Mouse (Mus musculus) right cerebral cortex, adult 18-20 months (tissue): ENCODE measurements at regions not wholly inside any gene's neighbourhood (a gene's known extent, or its start where the extent isn't known, plus 50 kb on each side); places are given as distances from the start of the nearest gene placed in this dataset.

Experiments
- DNase-seq: peaks from one replicate; pipeline ENCODE4 v3.0.0; 2022; ENCODE audit warnings: mixed read lengths

DNA sequence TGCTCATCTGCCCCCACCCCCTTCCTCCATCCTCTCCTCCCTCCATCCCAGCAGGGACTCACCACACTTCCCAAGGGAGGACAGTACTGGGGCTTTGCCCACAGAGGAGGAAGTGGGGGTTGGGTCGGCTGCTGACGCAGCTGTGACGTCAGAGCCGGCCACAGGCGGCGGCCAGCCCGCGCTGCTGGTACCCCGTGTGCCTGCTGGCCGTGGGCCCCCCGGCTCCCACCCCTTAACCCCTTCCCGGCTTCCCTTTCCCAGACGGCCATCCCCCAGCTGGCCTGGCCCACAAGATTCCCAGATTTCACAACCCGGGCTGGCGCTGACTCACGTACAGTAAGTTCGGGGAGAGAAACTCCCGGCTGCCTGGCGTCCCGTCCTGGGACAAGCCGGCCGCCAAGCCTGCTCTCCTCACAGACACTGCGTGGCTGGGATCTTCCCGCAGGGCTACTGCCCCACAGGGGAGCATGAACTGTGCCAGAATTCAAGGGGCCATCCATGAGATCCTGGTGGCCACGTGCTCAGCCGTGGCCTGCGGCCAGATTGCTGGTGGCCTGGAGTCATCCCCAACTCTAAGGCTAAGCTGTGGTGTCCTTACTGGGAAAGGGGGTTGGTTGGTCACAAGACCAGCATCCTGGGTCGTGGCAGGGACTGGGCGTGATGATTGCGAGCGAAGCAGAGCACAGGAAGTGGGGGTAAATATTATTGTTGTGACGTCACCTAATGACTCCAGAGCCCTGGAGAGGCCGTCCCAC lies 87.9 kb upstream of the Tmem189 start:
- peak; percentile 32 for DNase-seq

- DNase-seq: no peak
These were observed 86.9 kb upstream of the Tmem189 start for GRCm38 (mm10) chr2:167776251-167777168.

- DNase-seq: no peak
These were observed 85.7 kb upstream of the Tmem189 start for GRCm38 (mm10) chr2:167775218-167775915.

- peak; percentile 33 for DNase-seq
These were observed 85.2 kb upstream of the Tmem189 start for GRCm38 (mm10) chr2:167774806-167775179.

GRCm38 (mm10) chr2:167774166-167774805 lies 84.7 kb upstream of the Tmem189 start:
- DNase-seq: no peak

DNA sequence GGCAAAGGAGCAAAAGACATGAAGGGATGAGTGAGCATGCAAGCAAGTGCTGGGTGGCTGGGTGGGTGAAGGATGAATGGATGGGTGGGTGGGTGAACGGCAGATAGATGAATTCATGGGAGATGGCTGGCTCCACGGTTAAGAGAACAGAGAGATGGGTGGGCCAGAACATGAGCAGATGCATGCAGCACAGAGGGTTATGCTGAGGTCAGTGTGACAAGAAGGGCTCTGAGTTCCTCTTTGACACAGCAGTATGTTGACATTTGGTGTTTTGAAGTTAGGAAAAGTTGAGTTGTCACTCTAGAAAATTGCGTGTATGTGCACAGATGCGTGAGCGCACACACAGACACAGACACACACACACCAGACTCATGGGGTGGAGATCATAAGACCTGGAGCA lies 83.2 kb upstream of the Tmem189 start:
- no peak for DNase-seq

- no peak for DNase-seq
These were observed 78.3 kb upstream of the Tmem189 start for GRCm38 (mm10) chr2:167767962-167768361.

DNA sequence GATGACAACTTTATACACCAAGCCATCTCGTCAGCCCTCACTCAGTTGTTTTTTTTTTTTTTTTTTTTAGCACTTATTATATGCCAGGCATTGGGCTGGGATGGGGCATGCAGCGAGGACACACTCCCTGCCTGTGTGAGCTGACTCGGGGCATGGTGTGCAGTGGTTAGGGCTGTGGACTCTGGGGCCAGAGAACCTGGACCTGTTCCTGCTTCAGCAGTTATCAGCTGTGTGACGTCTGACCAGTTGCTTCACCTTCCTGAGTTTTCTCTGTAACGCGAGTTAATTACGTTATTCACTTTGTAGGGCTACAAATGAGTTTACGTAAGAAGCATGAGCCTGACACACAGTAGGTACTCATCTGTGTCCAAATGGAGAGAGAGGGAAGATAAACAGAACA lies 77.7 kb upstream of the Tmem189 start:
- DNase-seq: no peak

- no peak for DNase-seq
These were observed 76.2 kb upstream of the Tmem189 start for GRCm38 (mm10) chr2:167765811-167766210.

DNA sequence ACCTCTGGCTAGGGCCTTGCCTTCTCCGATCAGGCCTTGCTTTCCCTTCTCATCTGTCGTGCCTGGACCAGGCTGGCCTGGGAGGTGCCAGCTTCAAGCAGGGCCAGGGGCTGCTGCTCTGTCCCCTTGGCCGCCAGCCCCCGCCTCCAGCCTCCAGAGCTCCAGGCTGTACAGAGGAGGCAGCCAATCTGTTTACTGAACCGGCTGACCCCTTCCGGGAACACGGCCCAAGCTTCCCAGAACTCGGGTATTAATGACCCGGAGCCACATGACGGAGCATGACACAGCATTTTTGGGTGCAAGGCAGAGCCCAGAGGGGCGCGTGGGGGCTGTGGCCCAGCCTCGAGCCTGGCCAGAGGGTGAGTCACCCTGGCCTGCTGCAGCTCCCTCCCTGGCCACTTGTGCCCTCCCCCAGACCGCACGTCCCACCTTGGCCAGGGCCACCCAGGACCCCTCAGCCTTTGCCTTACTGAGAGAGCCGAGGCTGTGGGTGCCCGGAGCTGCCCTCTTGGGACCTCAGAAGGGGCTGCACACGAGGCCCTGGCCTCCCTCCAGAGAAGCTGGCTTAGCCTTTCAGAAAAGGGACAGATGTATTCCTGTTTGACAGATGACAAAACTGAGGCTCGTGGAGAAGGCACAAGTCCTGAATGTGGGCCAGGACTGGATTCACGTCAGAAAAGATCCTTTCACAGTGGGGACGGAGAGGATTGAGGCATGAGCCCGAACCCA lies 75.6 kb upstream of the Tmem189 start:
- peak; percentile 75 for DNase-seq

DNA sequence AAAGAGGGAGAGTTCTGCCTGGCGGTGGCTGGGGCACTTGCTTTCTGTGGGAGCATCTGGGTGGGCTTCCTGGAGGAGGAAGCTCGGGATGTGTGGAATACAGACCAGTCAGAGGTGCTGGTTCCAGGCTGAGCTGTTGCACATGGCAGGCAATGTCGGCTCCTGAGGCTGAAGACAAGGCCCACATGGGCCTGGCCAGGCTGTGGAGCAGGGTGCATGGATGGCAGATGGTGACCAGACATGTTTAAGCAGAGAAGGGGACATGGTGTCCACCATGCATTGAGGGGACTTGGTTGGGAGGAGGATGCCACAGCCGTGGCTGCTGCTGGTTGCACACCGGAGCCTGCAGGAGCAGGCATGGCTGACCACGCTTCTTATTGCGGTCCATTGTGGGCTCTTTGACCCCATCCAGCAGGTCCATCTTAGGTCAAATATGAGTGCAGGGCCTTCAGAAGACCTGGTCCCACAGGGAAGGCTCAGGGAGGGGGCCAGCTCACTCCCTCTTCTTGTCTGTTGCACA lies 74.3 kb upstream of the Tmem189 start:
- DNase-seq: no peak

- no peak for DNase-seq
These were observed 71.8 kb upstream of the Tmem189 start for GRCm38 (mm10) chr2:167761404-167761936.

- DNase-seq: no peak
These were observed 71.2 kb upstream of the Tmem189 start for GRCm38 (mm10) chr2:167760681-167761403.

DNA sequence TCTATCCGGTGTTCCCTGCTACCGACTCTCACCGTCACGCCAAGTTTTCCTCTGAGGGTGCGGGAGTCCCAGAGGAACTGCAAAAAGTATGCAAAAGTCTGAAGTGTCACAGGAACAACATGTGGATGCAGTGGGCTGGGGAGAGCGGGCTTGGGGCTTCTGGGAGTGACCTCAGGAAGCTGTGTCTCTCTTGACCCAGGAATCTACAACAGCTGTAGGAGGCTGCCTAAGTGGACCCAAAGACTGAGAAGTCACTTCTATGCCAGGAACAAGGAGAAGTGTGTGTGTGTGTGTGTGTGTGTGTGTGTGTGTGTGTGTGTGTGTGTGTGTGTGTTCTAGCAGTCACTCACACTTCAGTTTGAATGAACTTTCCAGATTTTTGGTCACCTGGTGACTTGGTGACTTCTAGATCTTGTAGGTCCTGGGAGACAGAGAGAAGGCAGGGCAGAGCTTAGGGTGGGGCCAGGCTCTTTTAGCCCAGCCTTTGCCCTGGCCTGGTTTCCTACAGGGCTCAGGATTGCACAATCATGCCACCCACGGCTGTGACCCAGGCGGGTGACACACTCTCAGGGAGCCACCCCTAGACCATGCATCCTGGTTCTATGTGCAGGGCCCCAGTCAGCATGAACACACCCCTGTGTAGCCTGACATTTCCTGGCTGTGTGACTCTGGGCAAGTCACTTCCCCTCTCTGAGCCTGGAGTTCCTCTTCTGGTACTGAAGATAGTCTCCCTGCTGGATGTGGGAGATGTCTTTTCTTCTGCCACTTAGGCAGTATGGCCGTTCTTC lies 70.2 kb upstream of the Tmem189 start:
- DNase-seq: no peak

DNA sequence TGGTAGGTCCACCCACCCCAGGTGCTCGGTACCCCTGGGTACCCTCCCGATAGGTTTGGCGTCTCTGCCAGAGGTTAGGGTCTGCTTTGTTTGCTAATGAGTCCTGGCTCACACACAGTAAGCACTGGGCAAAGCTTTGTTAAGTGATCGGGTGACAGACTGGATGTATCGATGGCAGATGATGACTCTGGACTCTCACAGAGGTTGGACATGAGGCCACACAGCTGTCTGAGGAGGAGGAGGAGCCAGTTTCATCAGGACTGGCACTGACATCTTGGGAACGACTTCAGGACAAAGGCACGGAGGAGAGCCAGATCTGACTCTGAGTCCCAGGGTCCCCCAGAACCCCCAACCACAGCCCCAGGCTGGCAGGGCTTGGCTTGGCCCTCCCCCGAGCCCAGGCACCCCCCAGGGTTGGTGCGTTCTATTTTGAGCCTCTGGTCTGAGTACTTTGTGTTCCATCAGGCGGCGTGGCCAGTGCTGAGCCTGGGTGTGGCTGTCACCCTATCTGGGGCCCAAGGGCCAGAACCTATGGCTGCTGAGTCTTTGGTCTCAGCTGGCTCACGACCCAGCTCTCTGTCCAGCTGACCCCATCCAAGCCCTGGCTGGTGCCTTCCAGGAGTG lies 67.6 kb upstream of the Tmem189 start:
- no peak for DNase-seq

- DNase-seq: no peak
These were observed 67.1 kb upstream of the Tmem189 start for GRCm38 (mm10) chr2:167756721-167757120.

DNA sequence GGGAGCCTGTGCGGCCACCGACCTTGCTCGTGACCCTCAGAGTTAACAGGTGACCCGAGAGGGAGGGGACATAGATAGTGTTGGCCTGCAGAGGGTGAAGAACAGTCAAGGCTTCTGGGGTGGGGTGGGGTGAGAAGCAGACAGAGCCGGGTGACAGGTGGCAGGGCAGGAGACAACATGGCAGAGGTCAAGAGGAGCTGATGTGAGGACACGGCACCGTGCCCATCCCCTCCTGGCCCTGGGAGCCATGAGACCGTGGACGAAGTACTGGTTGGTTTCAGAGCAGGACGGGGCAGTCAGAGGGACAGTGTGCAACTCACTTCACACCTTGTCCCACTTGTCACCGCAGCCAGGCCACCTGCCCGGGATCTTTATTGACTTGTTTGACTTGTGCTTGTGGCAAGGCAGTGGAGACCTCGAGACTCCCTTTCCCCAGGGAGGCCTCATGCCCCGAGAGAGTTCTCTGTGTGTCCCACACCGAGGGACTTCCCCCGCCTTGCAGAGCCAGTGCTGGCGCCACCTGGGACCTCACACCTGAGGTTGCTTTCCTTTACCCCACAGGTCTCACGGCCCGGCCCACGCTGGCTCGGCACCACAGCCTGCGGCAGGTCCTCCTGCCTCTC lies 65.4 kb upstream of the Tmem189 start:
- DNase-seq: no peak

- DNase-seq: peak; percentile 49
These were observed 64.3 kb upstream of the Tmem189 start for GRCm38 (mm10) chr2:167753898-167754297.
